Mouse (Mus musculus): ENCODE measurements at regions not wholly inside any gene's neighbourhood (a gene's known extent, or its start where the extent isn't known, plus 50 kb on each side); places are given as distances from the start of the nearest gene placed in this dataset.

- TF ChIP-seq EP300 (optimal IDR thresholded peaks at IDR 0.05), result no peak
- TF ChIP-seq CTCF (IDR thresholded peaks at IDR 0.05; ENCODE audit: low read depth), result no peak
These were observed 334.1 kb downstream of the Ppargc1a start for GRCm38 (mm10) chr5:51233271-51234003.

Data from stomach, postnatal 0 days (tissue).